Mouse (Mus musculus) CD4-positive naive resting alpha-beta T cell, adult 57 days (primary cell): Measurements from ENCODE around the gene Ascc2. TPM values are rescaled to one million over a fixed set of nuclear protein-coding genes. Genes with fewer than 3 reads are reported as not detected.

Source experiments
- total RNA-seq: library from RNA; stranded (reverse); gene quantifications from one replicate; pipeline ENCODE4 v1.2.4, GENCODE M21; 2023

Ascc2 gene
- total RNA-seq, result 33.2 TPM

GRCm38 (mm10) chr11:4637534-4638234 lies at the start of gene Ascc2:
Gene Ascc2 (plus strand): TSS chr11:4637747.

GRCm38 (mm10) chr11:4594608-4595500 lies 42.7 kb upstream of the Ascc2 start, which contains the start of gene Mtmr3:
Gene Mtmr3 (minus strand): TSS chr11:4594863.

GRCm38 (mm10) chr11:4620017-4620485 lies 17.5 kb upstream of the Ascc2 start, which contains the start of gene Gm11032:
Gene Gm11032 (plus strand): TSS chr11:4620067.

GRCm38 (mm10) chr11:4704072-4704964 lies 66.8 kb downstream of the Ascc2 start, which contains the start of the genes Uqcr10 and Zmat5:
Gene Uqcr10 (minus strand): TSS chr11:4704342.
Gene Zmat5 (plus strand): TSS chr11:4704678.

Other genes starting within 250 kb of the Ascc2 start
- gene Hormad2, start 196.6 kb upstream of the Ascc2 start, total RNA-seq, result 1.6 TPM
- 97.9 TPM for gene Mtmr3, start 42.9 kb upstream of the Ascc2 start, total RNA-seq
- not detected for gene Gm11032, start 17.7 kb upstream of the Ascc2 start, total RNA-seq
- 128 TPM for gene Uqcr10, start 66.6 kb downstream of the Ascc2 start, total RNA-seq
- 36.5 TPM for gene Zmat5, start 66.9 kb downstream of the Ascc2 start, total RNA-seq
- gene Cabp7, start 109.0 kb downstream of the Ascc2 start, total RNA-seq, result not detected
- 49.0 TPM for gene Nf2, start 211.8 kb downstream of the Ascc2 start, total RNA-seq
- 19.6 TPM for gene Nipsnap1, start 236.2 kb downstream of the Ascc2 start, total RNA-seq